Mouse (Mus musculus): ENCODE results near the gene Gm10322. TPM values are rescaled to one million over a fixed set of nuclear protein-coding genes. Genes with fewer than 3 reads are reported as not detected.

Gm10322 gene
- total RNA-seq, 2 experiments from 2014 or later: not detected

DNA sequence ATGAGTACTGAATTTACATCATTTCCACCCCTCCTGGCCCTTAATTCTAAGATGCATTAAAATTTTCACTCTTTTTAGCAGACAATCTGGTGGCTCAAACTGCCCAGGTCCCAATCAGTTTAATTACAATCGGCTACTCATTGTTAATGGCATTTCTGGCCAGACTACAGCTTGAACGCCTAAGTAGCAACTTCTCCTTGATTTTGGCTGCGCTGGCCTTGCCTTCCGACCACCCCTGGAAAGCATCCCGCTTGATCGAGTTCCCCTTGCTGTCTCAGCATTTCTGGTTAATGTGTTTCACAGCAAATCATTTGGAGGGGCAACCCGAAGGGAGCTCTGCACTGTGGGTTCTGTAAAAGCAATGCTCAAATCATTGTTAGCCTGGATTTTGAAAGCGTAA lies 13.8 kb upstream of the Gm10322 start:
- no peak for DNase-seq

DNA sequence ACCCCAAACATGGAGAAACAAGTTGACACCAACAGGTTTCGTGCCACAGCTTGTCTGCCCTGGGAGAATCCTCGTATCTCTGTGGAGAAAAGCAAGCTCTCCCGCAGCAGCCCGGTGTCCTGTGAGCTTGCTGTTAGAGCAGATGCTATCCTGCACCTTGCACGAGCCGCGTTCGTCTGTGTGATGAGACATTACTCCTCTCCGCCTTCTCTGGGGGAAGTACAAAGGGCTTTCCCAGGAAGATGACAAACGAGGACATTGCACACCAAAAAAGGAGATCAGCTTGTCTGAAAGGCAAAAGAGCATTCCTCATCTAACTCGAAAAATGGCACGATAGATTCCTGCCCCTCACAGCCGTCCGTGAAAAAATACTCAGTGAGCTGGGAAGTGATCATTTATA lies 13.0 kb upstream of the Gm10322 start:
- no peak for DNase-seq

- no peak for DNase-seq
These were observed 12.0 kb upstream of the Gm10322 start for GRCm38 (mm10) chr10:59603843-59604242.

GRCm38 (mm10) chr10:59604879-59605464 lies 10.9 kb upstream of the Gm10322 start:
- DNase-seq: no peak

GRCm38 (mm10) chr10:59613276-59613675 lies 2.6 kb upstream of the Gm10322 start:
- no peak for DNase-seq

DNA sequence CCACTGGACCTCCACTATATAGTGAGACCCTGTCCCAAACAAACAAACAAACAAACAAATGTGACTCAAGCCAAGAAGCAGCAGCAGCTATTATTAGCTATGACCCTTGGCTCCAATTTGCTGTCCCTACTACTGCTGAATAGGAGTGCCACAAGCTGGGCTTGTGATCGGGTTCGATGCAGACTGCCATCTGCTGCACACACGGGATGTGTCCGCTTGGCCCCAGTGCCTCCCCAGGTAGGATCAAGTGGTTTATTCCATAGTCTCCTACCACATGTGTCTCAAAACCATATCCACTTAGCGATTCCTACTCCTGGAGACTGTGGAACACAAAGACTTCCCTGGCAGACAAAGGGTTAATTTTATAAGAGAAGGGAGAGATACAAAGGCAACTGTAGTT lies 1.7 kb upstream of the Gm10322 start:
- DNase-seq: no peak

DNA sequence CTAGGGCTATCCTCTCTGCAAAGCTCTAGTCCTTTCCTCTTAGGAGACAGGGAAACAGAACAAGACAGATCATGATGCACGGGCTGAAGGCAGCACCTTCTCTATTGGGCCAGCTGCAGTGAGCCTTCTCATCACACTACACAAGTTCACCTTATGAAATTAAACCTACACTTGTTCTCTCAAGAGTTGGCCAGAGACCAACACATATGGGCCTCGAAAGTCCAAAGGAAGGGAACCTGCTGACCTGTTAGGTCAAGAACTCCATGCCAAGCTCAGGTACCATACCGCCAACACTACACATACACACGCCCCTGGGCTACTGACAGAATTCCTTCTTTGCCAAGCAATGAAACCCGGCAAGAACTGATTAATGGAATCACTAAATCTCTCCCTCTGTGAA lies 452 bp upstream of the Gm10322 start:
- DNase-seq: no peak

- peak; percentile 98 for DNase-seq
These were observed 659 bp downstream of the Gm10322 start, which contains the start of gene Mcu for GRCm38 (mm10) chr10:59616522-59616921. Gene Mcu, minus strand, starts transcription at chr10:59616692.

- no peak for DNase-seq
These were observed 1.9 kb downstream of the Gm10322 start for GRCm38 (mm10) chr10:59617776-59618175.

DNA sequence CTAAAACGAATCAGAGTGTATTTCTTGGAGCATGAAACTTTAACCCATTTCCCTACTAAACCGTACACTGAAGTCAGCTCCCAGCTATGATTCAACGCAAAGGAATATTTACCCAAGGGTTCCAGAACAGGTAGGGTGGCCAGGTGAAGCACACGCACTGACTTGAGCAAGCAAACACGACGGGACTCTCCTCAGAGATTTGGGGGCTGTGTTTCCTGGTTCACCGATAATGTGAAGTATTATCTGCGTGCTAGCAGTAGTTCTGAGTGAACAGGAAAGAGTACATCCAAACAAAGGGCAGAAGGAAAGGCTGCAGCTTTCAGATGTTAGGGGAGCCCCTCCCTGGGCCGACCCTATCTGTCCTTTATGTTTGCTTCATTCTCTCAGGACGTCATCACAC lies 5.5 kb downstream of the Gm10322 start:
- no peak for DNase-seq

DNA sequence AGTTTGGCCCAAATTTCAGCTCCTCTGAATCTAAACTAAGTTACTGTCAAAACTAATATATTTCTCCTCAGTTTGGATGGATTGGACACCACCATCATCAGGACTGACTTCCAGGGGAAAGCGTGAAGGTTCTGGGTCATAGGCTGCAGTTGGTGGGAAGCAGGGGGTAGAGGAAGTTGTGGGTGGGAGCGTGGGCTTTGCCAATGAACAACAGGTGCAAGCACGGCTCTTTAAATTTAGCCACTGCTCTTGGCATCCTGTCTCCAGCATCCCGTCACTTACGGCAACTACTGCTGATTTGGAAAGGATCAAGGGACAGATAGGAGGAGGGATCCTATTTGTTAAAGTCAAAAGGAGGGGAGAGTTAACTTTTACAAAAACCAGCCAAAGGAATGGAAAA lies 7.6 kb downstream of the Gm10322 start:
- no peak for DNase-seq

DNA sequence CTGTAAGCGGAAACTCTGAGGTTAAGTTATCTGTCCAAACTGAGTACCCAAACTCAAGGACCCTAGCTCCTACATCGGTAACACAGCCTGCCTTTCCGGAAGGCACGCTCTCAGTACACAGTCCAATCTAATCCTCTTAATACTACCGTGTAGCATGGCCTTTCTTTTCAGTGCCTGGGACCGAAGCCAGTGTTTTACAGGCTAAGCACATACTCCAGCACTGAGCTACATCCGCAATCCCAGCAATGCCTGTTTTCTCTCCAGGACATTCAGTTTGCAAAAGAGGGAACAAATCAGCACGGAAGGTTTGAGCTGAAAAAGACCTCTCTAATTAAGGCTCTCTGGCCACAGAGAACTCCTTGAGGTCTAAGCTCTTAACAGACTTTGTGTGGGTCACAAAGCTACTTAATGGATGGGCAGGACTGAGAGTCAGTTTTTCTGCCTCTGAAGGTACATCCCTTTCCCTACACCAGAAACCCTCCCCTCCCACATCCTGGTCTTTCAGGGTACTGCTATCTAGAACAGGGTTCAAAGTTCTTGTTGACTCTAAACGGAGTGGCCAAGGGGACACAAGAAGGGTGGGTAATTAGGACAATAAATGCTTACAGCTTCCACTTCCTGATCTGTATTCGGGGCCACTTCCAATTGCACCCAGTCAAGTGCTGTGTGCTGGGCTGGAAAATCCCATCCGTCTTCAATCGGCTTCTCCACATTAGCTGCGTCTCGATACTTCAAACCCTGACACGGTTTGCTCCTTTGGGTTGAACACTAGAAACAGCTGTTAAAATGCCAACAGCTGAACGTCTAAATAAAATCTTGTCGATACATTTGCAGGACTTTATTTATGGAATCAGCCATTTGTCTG lies 13.0 kb downstream of the Gm10322 start:
- no peak for DNase-seq

- no peak for DNase-seq
These were observed 13.6 kb downstream of the Gm10322 start for GRCm38 (mm10) chr10:59629506-59629782.

GRCm38 (mm10) chr10:59636048-59636447 lies 20.2 kb downstream of the Gm10322 start:
- DNase-seq: no peak

- DNase-seq: no peak
These were observed 21.1 kb downstream of the Gm10322 start for GRCm38 (mm10) chr10:59636751-59637533.

- no peak for DNase-seq
These were observed 21.8 kb downstream of the Gm10322 start for GRCm38 (mm10) chr10:59637596-59638124.

- peak; percentile 13 for DNase-seq
These were observed 22.7 kb downstream of the Gm10322 start for GRCm38 (mm10) chr10:59638576-59638975.

DNA sequence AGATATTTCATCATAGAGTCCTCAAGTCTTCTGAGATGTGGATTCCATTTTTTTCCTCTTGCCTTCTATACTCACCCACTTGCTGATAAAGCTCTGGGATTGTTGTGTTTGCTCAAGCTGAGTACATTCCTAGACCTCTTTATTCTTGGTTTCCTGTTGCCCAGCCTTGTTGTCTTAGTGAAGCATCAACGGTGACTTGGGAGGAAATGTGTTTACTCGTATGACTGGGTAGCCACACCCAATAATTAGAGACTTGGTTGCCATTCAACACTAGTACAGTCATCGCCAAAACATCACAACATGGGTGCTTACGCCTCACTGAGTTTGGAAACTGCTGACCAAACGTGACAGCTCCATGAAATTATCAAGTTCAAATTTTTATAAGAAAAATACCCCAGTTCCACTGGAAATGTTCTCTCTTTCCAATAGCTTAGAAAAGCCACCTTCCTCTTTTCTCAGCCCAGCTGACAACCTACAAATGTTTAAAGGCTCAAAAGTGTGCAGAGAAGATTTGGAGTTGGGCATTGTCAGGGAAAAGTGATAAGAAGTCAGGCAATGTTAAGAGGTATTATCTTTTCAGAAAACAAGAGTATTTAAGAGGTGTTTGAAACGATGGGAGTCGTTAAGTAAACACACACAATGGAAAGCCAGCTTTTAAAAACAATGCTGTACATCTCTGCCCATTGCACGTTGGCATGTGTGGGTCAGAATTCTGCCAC lies 27.0 kb downstream of the Gm10322 start:
- DNase-seq: no peak

- no peak for DNase-seq
These were observed 27.8 kb downstream of the Gm10322 start for GRCm38 (mm10) chr10:59643645-59644044.

- DNase-seq: no peak
These were observed 28.8 kb downstream of the Gm10322 start for GRCm38 (mm10) chr10:59644710-59645109.

DNA sequence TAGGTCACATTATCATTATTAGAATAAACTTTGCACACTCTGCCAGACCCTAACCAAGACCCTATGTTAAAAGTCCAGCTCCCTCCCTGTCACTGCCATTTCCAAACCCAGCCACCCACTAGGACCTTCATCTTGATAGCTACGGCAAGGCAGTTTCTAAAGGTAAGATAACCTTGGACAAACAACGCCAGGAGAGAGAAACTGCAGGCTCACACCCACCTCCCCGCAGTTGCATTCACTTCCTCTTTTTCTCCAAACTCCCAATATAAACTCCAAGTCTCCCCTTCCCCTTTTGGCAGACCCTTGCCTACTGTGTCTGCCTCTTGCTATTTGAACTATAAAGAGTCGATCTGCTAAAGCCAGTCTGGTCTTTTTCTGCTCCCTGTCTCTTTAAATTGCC lies 29.3 kb downstream of the Gm10322 start:
- DNase-seq: no peak

DNA sequence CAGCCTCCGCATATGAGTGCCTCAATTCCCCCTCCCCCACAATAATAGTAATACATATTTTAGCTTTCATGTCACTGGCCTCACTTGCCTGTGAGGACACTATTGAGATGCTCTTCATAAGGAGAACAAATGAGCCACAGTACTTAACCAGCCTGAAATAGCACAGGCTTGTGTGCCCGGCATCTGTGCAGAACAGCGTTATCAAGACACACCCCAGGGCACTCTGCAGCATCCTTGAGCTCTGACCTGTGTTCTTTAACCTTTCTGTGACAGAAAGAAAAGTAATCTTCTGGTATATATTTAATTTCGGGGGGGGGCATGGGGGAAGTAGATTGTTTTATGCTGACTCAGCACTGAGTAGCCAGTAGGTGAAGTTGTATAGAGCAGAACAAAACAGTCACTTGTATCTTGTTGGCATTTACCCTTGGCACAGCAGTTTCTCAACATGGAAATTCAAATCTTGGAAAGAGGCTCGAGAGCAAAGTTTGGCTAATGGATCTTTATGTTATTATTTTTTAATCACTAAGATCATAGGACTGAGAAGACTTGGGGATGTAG lies 31.0 kb downstream of the Gm10322 start:
- DNase-seq: no peak

Data from heart, postnatal 4 days (tissue).